Mouse (Mus musculus) erythroblast, adult 5-6 weeks (primary cell): ENCODE data around the gene Olfr1289. TPM values are rescaled to one million over a fixed set of nuclear protein-coding genes. Genes with fewer than 3 reads are reported as not detected.

Source experiments
- ATAC-seq: replicated peaks from 2 replicates; pipeline ENCODE4 v1.8.0; 2016; ENCODE audit warnings: moderate number of reproducible peaks, mild to moderate bottlenecking, moderate TSS enrichment, inconsistent platforms; ENCODE audit not compliant: poor library complexity, low FRiP score, severe bottlenecking
- total RNA-seq, 2 experiments: library from RNA; stranded (forward) in 1 of 2; stranded (reverse) in 1 of 2; fragments of 150-400 nt in 1 of 2; fragments of 200-764, 138-1000 nt in 1 of 2; gene quantifications; 2 replicates each; pipeline versions ENCODE4 v1.2.3 to v1.2.4; 2015 to 2017; ENCODE audit warnings: low replicate concordance in 2 of 2

Olfr1289 gene
- total RNA-seq (2015; ENCODE audit: low replicate concordance), result not detected in 2 replicates
- total RNA-seq (2017; ENCODE audit: low replicate concordance), result not detected in 2 replicates

GRCm38 (mm10) chr2:111480519-111480918 lies at the start of gene Olfr1289:
Gene Olfr1289, plus strand, starts transcription at chr2:111480819.
- no peak for ATAC-seq

- no peak for ATAC-seq
These were observed 31.8 kb upstream of the Olfr1289 start, which contains the start of gene Olfr1287 for GRCm38 (mm10) chr2:111448842-111449241. Gene Olfr1287, plus strand, starts transcription at chr2:111449142.

GRCm38 (mm10) chr2:111473801-111474200 lies 6.8 kb upstream of the Olfr1289 start, which contains the start of gene Olfr1288:
Gene Olfr1288, plus strand, starts transcription at chr2:111474101.
- no peak for ATAC-seq

GRCm38 (mm10) chr2:111493729-111494128 lies 13.1 kb downstream of the Olfr1289 start, which contains the start of gene Olfr1290:
Gene Olfr1290, minus strand, starts transcription at chr2:111493829.
- ATAC-seq, result no peak

- no peak for ATAC-seq
These were observed 16.3 kb downstream of the Olfr1289 start, which contains the start of gene Olfr1291-ps1 for GRCm38 (mm10) chr2:111496880-111497279. Gene Olfr1291-ps1, plus strand, starts transcription at chr2:111497180.

- ATAC-seq, result no peak
These were observed 36.8 kb downstream of the Olfr1289 start for GRCm38 (mm10) chr2:111517451-111517850.

GRCm38 (mm10) chr2:111524903-111525302 lies 44.3 kb downstream of the Olfr1289 start, which contains the start of gene Olfr1293-ps:
Gene Olfr1293-ps, plus strand, starts transcription at chr2:111525203.
- no peak for ATAC-seq

Other genes starting within 250 kb of the Olfr1289 start
- gene Olfr1275, start 245.5 kb upstream of the Olfr1289 start, total RNA-seq (2015; ENCODE audit: low replicate concordance), result not detected in 2 replicates
- not detected in 2 replicates for gene Olfr1275, start 245.5 kb upstream of the Olfr1289 start, total RNA-seq (2017; ENCODE audit: low replicate concordance)
- not detected in 2 replicates for gene Olfr1276, start 226.3 kb upstream of the Olfr1289 start, total RNA-seq (2015; ENCODE audit: low replicate concordance)
- not detected in 2 replicates for gene Olfr1276, start 226.3 kb upstream of the Olfr1289 start, total RNA-seq (2017; ENCODE audit: low replicate concordance)
- not detected in 2 replicates for gene Olfr1277, start 206.7 kb upstream of the Olfr1289 start, total RNA-seq (2015; ENCODE audit: low replicate concordance)
- gene Olfr1277, start 206.7 kb upstream of the Olfr1289 start, total RNA-seq (2017; ENCODE audit: low replicate concordance), result not detected in 2 replicates
- not detected in 2 replicates for gene Olfr1278, start 190.7 kb upstream of the Olfr1289 start, total RNA-seq (2015; ENCODE audit: low replicate concordance)
- 0.14 TPM in 1 of 2 replicates, not detected in the other for gene Olfr1278, start 190.7 kb upstream of the Olfr1289 start, total RNA-seq (2017; ENCODE audit: low replicate concordance)
- gene Olfr1279, start 180.2 kb upstream of the Olfr1289 start, total RNA-seq (2015; ENCODE audit: low replicate concordance), result not detected in 2 replicates
- not detected in 2 replicates for gene Olfr1279, start 180.2 kb upstream of the Olfr1289 start, total RNA-seq (2017; ENCODE audit: low replicate concordance)
- not detected in 2 replicates for gene Olfr1280, start 166.8 kb upstream of the Olfr1289 start, total RNA-seq (2015; ENCODE audit: low replicate concordance)
- not detected in 2 replicates for gene Olfr1280, start 166.8 kb upstream of the Olfr1289 start, total RNA-seq (2017; ENCODE audit: low replicate concordance)
- not detected in 2 replicates for gene Olfr1281, start 154.3 kb upstream of the Olfr1289 start, total RNA-seq (2015; ENCODE audit: low replicate concordance)
- not detected in 2 replicates for gene Olfr1281, start 154.3 kb upstream of the Olfr1289 start, total RNA-seq (2017; ENCODE audit: low replicate concordance)
- not detected in 2 replicates for gene Olfr1282, start 144.7 kb upstream of the Olfr1289 start, total RNA-seq (2015; ENCODE audit: low replicate concordance)
- not detected in 2 replicates for gene Olfr1282, start 144.7 kb upstream of the Olfr1289 start, total RNA-seq (2017; ENCODE audit: low replicate concordance)
- not detected in 2 replicates for gene Olfr1283, start 114.0 kb upstream of the Olfr1289 start, total RNA-seq (2015; ENCODE audit: low replicate concordance)
- not detected in 2 replicates for gene Olfr1283, start 114.0 kb upstream of the Olfr1289 start, total RNA-seq (2017; ENCODE audit: low replicate concordance)
- not detected in 2 replicates for gene Olfr1284, start 105.3 kb upstream of the Olfr1289 start, total RNA-seq (2015; ENCODE audit: low replicate concordance)
- gene Olfr1284, start 105.3 kb upstream of the Olfr1289 start, total RNA-seq (2017; ENCODE audit: low replicate concordance), result 1.5 TPM in 1 of 2 replicates, not detected in the other
- not detected in 2 replicates for gene Olfr1286, start 57.7 kb upstream of the Olfr1289 start, total RNA-seq (2015; ENCODE audit: low replicate concordance)
- not detected in 2 replicates for gene Olfr1286, start 57.7 kb upstream of the Olfr1289 start, total RNA-seq (2017; ENCODE audit: low replicate concordance)
- gene Olfr1287, start 31.7 kb upstream of the Olfr1289 start, total RNA-seq (2015; ENCODE audit: low replicate concordance), result not detected in 2 replicates
- gene Olfr1287, start 31.7 kb upstream of the Olfr1289 start, total RNA-seq (2017; ENCODE audit: low replicate concordance), result not detected in 2 replicates
- gene Olfr1288, start 6.7 kb upstream of the Olfr1289 start, total RNA-seq (2015; ENCODE audit: low replicate concordance), result not detected in 2 replicates
- gene Olfr1288, start 6.7 kb upstream of the Olfr1289 start, total RNA-seq (2017; ENCODE audit: low replicate concordance), result not detected in 2 replicates
- gene Olfr1290, start 13.0 kb downstream of the Olfr1289 start, total RNA-seq (2015; ENCODE audit: low replicate concordance), result not detected in 2 replicates
- gene Olfr1290, start 13.0 kb downstream of the Olfr1289 start, total RNA-seq (2017; ENCODE audit: low replicate concordance), result not detected in 2 replicates
- not detected in 2 replicates for gene Olfr1291-ps1, start 16.4 kb downstream of the Olfr1289 start, total RNA-seq (2015; ENCODE audit: low replicate concordance)
- gene Olfr1291-ps1, start 16.4 kb downstream of the Olfr1289 start, total RNA-seq (2017; ENCODE audit: low replicate concordance), result not detected in 2 replicates
- not detected in 2 replicates for gene Olfr1293-ps, start 44.4 kb downstream of the Olfr1289 start, total RNA-seq (2015; ENCODE audit: low replicate concordance)
- not detected in 2 replicates for gene Olfr1293-ps, start 44.4 kb downstream of the Olfr1289 start, total RNA-seq (2017; ENCODE audit: low replicate concordance)
- gene Olfr1294, start 59.5 kb downstream of the Olfr1289 start, total RNA-seq (2015; ENCODE audit: low replicate concordance), result not detected in 2 replicates
- gene Olfr1294, start 59.5 kb downstream of the Olfr1289 start, total RNA-seq (2017; ENCODE audit: low replicate concordance), result not detected in 2 replicates
- not detected in 2 replicates for gene Olfr1295, start 88.9 kb downstream of the Olfr1289 start, total RNA-seq (2015; ENCODE audit: low replicate concordance)
- not detected in 2 replicates for gene Olfr1295, start 88.9 kb downstream of the Olfr1289 start, total RNA-seq (2017; ENCODE audit: low replicate concordance)
- gene Olfr1297, start 145.7 kb downstream of the Olfr1289 start, total RNA-seq (2015; ENCODE audit: low replicate concordance), result not detected in 2 replicates
- gene Olfr1297, start 145.7 kb downstream of the Olfr1289 start, total RNA-seq (2017; ENCODE audit: low replicate concordance), result not detected in 2 replicates
- gene Olfr1298, start 168.4 kb downstream of the Olfr1289 start, total RNA-seq (2015; ENCODE audit: low replicate concordance), result not detected in 2 replicates
- not detected in 2 replicates for gene Olfr1298, start 168.4 kb downstream of the Olfr1289 start, total RNA-seq (2017; ENCODE audit: low replicate concordance)
- gene Olfr1299, start 180.6 kb downstream of the Olfr1289 start, total RNA-seq (2015; ENCODE audit: low replicate concordance), result not detected in 2 replicates
- not detected in 2 replicates for gene Olfr1299, start 180.6 kb downstream of the Olfr1289 start, total RNA-seq (2017; ENCODE audit: low replicate concordance)